Mouse (Mus musculus) ES-Bruce4 (cell line): ENCODE measurements at regions not wholly inside any gene's neighbourhood (a gene's known extent, or its start where the extent isn't known, plus 50 kb on each side); places are given as distances from the start of the nearest gene placed in this dataset.

Experiments used
- CTCF ChIP-seq: IDR thresholded peaks from one replicate; pipeline ENCODE4 v1.8.1; 2011; ENCODE audit warnings: low read depth, low read length
- EP300 ChIP-seq: IDR thresholded peaks from 2 replicates; pipeline ENCODE4 v1.6.1; 2011; ENCODE audit warnings: low read depth, low read length; ENCODE audit not compliant: insufficient read depth
- POLR2A ChIP-seq: IDR thresholded peaks from one replicate; pipeline ENCODE4 v1.8.1; 2011; ENCODE audit warnings: low read length; ENCODE audit not compliant: insufficient read depth

GRCm38 (mm10) chr2:117538865-117539264 is 196.1 kb upstream of the Rasgrp1 start:
- TF ChIP-seq POLR2A (no peak), CTCF (no peak), EP300 (no peak)
